Mouse (Mus musculus): ENCODE results near the gene Lrrfip1.

GRCm38 (mm10) chr1:91032393-91032971 is 33.9 kb downstream of the Lrrfip1 start:
- TF ChIP-seq CTCF (IDR thresholded peaks at IDR 0.05; ENCODE audit: control insufficient read depth, insufficient read depth, low read length) (no peak), POLR2A (IDR thresholded peaks at IDR 0.05; ENCODE audit: borderline replicate concordance, control insufficient read depth, low read depth, low read length) (no peak)

All from bone marrow, adult 2 months (tissue).